Mouse (Mus musculus) kidney, adult 2 months (tissue): ENCODE data around the gene Dok5. TPM values are rescaled to one million over a fixed set of nuclear protein-coding genes. Genes with fewer than 3 reads are reported as not detected.

ENCODE experiments used
- DNase-seq: peaks from one replicate; pipeline ENCODE4 v3.0.0; 2021
- H3K27ac ChIP-seq: fragments of 200-500 bp; 2 replicates; pipeline ENCODE4 v1.5.1; 2012; ENCODE audit warnings: low read depth, low read length, control low read depth, inconsistent platforms; ENCODE audit not compliant: insufficient read depth
- H3K27me3 ChIP-seq: fragments of 200-500 bp; replicated peaks from 2 replicates; pipeline ENCODE4 v1.6.1; 2012; ENCODE audit warnings: mild to moderate bottlenecking, moderate library complexity, low read length, inconsistent platforms; ENCODE audit not compliant: control insufficient read depth, insufficient read depth
- H3K36me3 ChIP-seq: fragments of 200-500 bp; 2 replicates; pipeline ENCODE4 v1.6.1; 2012; ENCODE audit warnings: mild to moderate bottlenecking, moderate library complexity, low read length, inconsistent platforms; ENCODE audit not compliant: control insufficient read depth, insufficient read depth
- H3K4me1 ChIP-seq: fragments of 200-500 bp; 2 replicates; pipeline ENCODE4 v1.6.1; 2011; ENCODE audit warnings: low read length; ENCODE audit not compliant: control insufficient read depth, insufficient read depth
- H3K4me3 ChIP-seq: fragments of 200-500 bp; 2 replicates; pipeline ENCODE4 v1.5.1; 2011; ENCODE audit warnings: mild to moderate bottlenecking, low read depth, low read length, control low read depth; ENCODE audit not compliant: insufficient read depth
- CTCF ChIP-seq: fragments of 200-500 bp; conservative IDR thresholded peaks from 2 replicates; pipeline ENCODE4 v1.5.1; 2011; ENCODE audit warnings: low read depth, mild to moderate bottlenecking, control low read depth, low read length, moderate library complexity, mixed read lengths; ENCODE audit not compliant: insufficient read depth, insufficient read length
- POLR2A ChIP-seq: fragments of 200-500 bp; IDR thresholded peaks from one replicate; pipeline ENCODE4 v1.6.1; 2011; ENCODE audit warnings: low read depth, low read length, control low read depth
- WGBS: fragments of 180-500 bp; shearing (Covaris S2); methylation state at CpG from one replicate; pipeline ENCODE4 v1.1.7; 2018; 5-methylcytosine and 5-hydroxymethylcytosine counted together
- polyA plus RNA-seq: library from polyadenylated mRNA; depleted of rRNA; stranded (reverse); fragments of >200 nt; gene quantifications from 2 replicates; pipeline ENCODE4 v1.2.3, GENCODE M21; 2012

Gene Dok5
- polyA plus RNA-seq, 1 experiment, result 0.16 TPM

- Histone ChIP-seq H3K4me1 (no peaks in the 10 kb centered on the region), H3K27ac (no peak overlapping the region), H3K4me3 (no peak overlapping the region), H3K36me3 (no peaks in the 10 kb centered on the region), H3K27me3 (no peaks in the 10 kb centered on the region; the same call in 1 of the 2 replicates)
- TF ChIP-seq CTCF, result no peak
- no peak for TF ChIP-seq POLR2A
- no peak for DNase-seq
- WGBS, result 59% methylated on average over 13 of the region's 13 CpGs
These were observed 170.8 kb downstream of the Dok5 start for GRCm38 (mm10) chr2:170902204-170903028.

GRCm38 (mm10) chr2:170903029-170903306, 171.4 kb downstream of the Dok5 start:
- Histone ChIP-seq H3K4me3 (no peak overlapping the region), H3K36me3 (no peaks in the 10 kb centered on the region), H3K4me1 (no peaks in the 10 kb centered on the region), H3K27me3 (no peaks in the 10 kb centered on the region; the same call in 1 of the 2 replicates), H3K27ac (no peak overlapping the region)
- 84% methylated on average over 7 of the region's 7 CpGs for WGBS
- DNase-seq, result no peak
- no peak for TF ChIP-seq POLR2A
- no peak for TF ChIP-seq CTCF

GRCm38 (mm10) chr2:170903367-170903766, 171.8 kb downstream of the Dok5 start:
- H3K4me3 ChIP-seq, result no peak overlapping the region
- no peak for DNase-seq
- WGBS, result 96% methylated on average over 9 of the region's 9 CpGs
- H3K36me3 ChIP-seq, result no peaks in the 10 kb centered on the region
- H3K27me3 ChIP-seq, result no peaks in the 10 kb centered on the region; the same call in 1 of the 2 replicates
- TF ChIP-seq CTCF (no peak), POLR2A (no peak)
- no peaks in the 10 kb centered on the region for H3K4me1 ChIP-seq
- H3K27ac ChIP-seq, result no peak overlapping the region

GRCm38 (mm10) chr2:170912589-170913223, 181.1 kb downstream of the Dok5 start:
- Histone ChIP-seq H3K4me3 (no peak overlapping the region), H3K27ac (no peak overlapping the region), H3K4me1 (0 out of 2 replicates have a peak, but pooled peaks cover 2% of the 10 kb centered on the region), H3K27me3 (no peaks in the 10 kb centered on the region), H3K36me3 (no peaks in the 10 kb centered on the region)
- 26% methylated on average over 13 of the region's 13 CpGs for WGBS
- TF ChIP-seq CTCF (no peak), POLR2A (no peak)
- DNase-seq, result peak; percentile 46

GRCm38 (mm10) chr2:170913863-170914262, 182.3 kb downstream of the Dok5 start:
- WGBS, result 73% methylated on average over 11 of the region's 11 CpGs
- Histone ChIP-seq H3K27me3 (no peaks in the 10 kb centered on the region), H3K4me3 (no peak overlapping the region), H3K36me3 (no peaks in the 10 kb centered on the region), H3K4me1 (0 out of 2 replicates have a peak, but pooled peaks cover 2% of the 10 kb centered on the region), H3K27ac (no peak overlapping the region)
- TF ChIP-seq CTCF (no peak), POLR2A (no peak)
- no peak for DNase-seq

DNA sequence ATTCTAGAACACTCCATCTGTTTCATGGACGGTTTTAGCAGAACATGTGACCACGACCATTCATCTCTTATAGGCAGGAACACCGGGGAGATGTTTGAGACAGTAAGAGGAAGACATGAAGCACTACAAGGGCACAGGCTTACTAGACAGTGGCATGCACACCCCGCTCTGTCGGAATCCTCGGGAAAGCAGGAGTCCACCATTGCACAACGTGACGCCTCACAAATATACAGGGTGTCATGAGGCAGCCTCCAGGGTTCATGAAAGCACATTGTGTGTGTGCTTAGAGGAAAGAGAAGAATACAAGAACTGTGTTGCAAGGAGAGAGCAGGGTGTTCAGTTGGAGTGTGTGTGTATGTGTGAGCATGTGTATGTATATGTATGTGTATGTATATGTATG, 184.0 kb downstream of the Dok5 start:
- Histone ChIP-seq H3K36me3 (no peaks in the 10 kb centered on the region), H3K4me3 (no peak overlapping the region), H3K4me1 (0 out of 2 replicates have a peak, but pooled peaks cover 2% of the 10 kb centered on the region), H3K27ac (no peak overlapping the region), H3K27me3 (no peaks in the 10 kb centered on the region)
- 84% methylated on average over 8 of the region's 8 CpGs for WGBS
- DNase-seq, result no peak
- no peak for TF ChIP-seq CTCF
- no peak for TF ChIP-seq POLR2A

DNA sequence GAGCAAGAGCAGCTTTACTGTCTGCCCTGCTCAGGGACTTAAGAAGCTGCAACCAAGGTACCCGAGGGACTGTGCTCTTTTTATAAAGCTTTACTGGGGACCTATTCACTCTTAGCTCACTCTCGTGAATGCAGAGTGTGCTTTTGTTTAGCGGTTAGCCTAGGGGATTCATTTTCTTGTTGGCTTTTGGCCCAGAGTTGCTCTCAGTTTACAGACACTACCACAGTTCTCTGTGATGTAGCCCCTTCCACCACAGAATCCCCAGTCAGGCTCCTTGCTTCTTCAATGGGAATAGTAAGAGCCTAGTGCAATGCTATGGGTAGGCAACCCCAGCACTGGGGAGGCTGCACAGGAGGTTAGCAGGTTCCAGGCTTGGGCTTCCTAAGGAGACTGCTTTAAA, 190.7 kb downstream of the Dok5 start:
- 28% methylated on average over 3 of the region's 3 CpGs for WGBS
- DNase-seq, result no peak

More for the DNA sequence above, 190.7 kb downstream of the Dok5 start:
- Histone ChIP-seq H3K36me3 (no peaks in the 10 kb centered on the region), H3K4me1 (0 out of 2 replicates have a peak, but pooled peaks cover 3% of the 10 kb centered on the region), H3K4me3 (no peak overlapping the region), H3K27ac (no peak overlapping the region), H3K27me3 (no peaks in the 10 kb centered on the region)
- no peak for TF ChIP-seq CTCF
- TF ChIP-seq POLR2A, result no peak
